Mouse (Mus musculus): ENCODE data around the gene Clpx. TPM values are rescaled to one million over a fixed set of nuclear protein-coding genes. Genes with fewer than 3 reads are reported as not detected.

Clpx gene
- total and polyA plus RNA-seq, 2 experiments from 2014 or later, result 20.6 to 40.1 TPM

DNA sequence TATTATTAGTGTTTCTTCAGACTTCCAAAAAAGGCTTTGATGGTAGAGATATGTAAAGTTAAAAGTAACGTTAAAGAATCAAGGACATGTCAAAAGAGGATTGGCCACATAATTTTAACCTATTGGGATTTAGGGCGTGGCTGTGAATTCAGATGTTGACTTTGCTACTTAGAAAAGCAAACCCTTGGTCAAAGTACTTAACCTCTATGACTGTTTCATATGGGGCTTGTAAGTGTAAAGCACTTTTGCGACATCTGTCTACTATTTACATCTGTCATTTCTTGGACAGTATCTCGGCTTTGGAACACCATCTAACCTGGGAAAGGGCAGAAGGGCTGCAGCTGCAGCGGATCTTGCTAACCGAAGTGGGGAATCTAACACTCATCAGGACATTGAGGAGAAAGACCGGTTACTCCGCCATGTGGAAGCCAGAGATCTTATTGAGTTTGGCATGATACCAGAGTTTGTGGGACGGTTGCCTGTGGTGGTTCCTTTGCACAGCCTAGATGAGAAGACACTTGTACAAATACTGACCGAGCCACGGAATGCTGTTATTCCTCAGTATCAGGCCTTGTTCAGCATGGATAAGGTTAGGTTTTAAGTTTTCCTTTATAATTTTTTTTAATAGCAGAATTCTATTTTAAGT, 28.3 kb downstream of the Clpx start:
- peaks cover 42% of the 10 kb centered on the region for H3K36me3 ChIP-seq (ENCODE audit: insufficient read depth, low read length)

DNA sequence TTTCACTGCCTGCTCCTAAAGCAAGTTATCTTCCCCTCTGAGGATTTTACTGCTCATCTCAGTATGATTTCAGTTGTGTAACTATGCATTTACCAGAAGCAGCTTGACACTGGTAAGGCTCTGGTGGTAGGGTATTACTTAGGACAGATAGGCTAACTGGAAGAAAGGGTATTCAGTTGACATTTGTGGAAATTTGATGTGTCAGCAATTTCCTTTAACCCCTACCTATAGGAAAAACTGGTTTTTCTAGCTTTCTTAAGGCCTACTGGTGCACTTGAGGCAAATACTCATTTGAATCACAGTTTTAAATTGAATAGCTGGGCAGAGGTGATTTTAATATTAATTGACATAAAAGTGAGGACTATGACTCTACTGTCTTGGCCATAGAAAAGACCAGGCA, 31.9 kb downstream of the Clpx start:
- Histone ChIP-seq H3K4me1 (ENCODE audit: insufficient read depth, low read length) (no peaks in the 10 kb centered on the region), H3K27ac (ENCODE audit: low read depth, low read length) (no peak overlapping the region), H3K4me2 (ENCODE audit: low read depth, low read length, poor library complexity, severe bottlenecking) (no peak overlapping the region), H3K9me3 (ENCODE audit: low read length) (no peaks in the 10 kb centered on the region), H3K4me3 (ENCODE audit: low read depth, low read length) (no peak overlapping the region), H3K36me3 (ENCODE audit: insufficient read depth, low read length) (peaks cover 40% of the 10 kb centered on the region), H3K9ac (replicated peaks; ENCODE audit: low read length, poor library complexity, severe bottlenecking) (no peak overlapping the region), H3K27me3 (ENCODE audit: insufficient read depth, low read length) (no peaks in the 10 kb centered on the region)
- ATAC-seq (ENCODE audit: low FRiP score) (no peak), DNase-seq (ENCODE audit: low spot score) (no peak)
- no peak for TF ChIP-seq CTCF (IDR thresholded peaks at IDR 0.05)

More for the DNA sequence above, 28.3 kb downstream of the Clpx start:
- H3K27me3 ChIP-seq (ENCODE audit: insufficient read depth, low read length), result no peaks in the 10 kb centered on the region
- 91% methylated on average over 11 of the region's 11 CpGs for WGBS
- H3K9ac ChIP-seq (replicated peaks; ENCODE audit: low read length, poor library complexity, severe bottlenecking), result no peak overlapping the region
- no peak overlapping the region for H3K4me2 ChIP-seq (ENCODE audit: low read depth, low read length, poor library complexity, severe bottlenecking)
- no peaks in the 10 kb centered on the region for H3K4me1 ChIP-seq (ENCODE audit: insufficient read depth, low read length)
- H3K4me3 ChIP-seq (ENCODE audit: low read depth, low read length), result no peak overlapping the region
- no peak overlapping the region for H3K27ac ChIP-seq (ENCODE audit: low read depth, low read length)
- no peak for DNase-seq (ENCODE audit: low spot score)
- ATAC-seq (ENCODE audit: low FRiP score), result no peak
- no peak for TF ChIP-seq CTCF (IDR thresholded peaks at IDR 0.05)
- no peaks in the 10 kb centered on the region for H3K9me3 ChIP-seq (ENCODE audit: low read length)

DNA sequence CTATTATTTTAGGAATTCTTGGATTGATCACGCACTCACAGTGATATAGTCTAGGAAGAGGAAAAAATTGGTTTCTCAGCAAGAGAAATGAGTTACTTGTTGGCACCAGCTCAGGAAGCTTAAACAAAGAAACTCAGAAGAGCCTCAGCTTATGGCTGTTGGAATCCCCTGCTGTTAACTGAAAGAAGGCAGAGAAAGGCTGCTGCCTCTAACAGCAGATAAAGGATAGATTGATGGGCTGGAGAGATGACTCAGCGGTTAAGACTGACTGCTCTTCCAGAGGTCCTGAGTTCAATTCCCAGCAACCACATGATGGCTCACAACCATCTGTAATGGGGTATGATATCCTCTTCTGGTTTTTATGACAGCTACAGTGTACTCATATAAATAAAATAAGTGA, 33.3 kb downstream of the Clpx start:
- WGBS, result 95% methylated on average over 2 of the region's 2 CpGs
- H3K4me2 ChIP-seq (ENCODE audit: low read depth, low read length, poor library complexity, severe bottlenecking), result no peak overlapping the region
- DNase-seq (ENCODE audit: low spot score) (no peak), ATAC-seq (ENCODE audit: low FRiP score) (no peak)
- H3K36me3 ChIP-seq (ENCODE audit: insufficient read depth, low read length), result peaks cover 36% of the 10 kb centered on the region
- no peaks in the 10 kb centered on the region for H3K4me1 ChIP-seq (ENCODE audit: insufficient read depth, low read length)
- no peak for TF ChIP-seq CTCF (IDR thresholded peaks at IDR 0.05)
- no peaks in the 10 kb centered on the region for H3K9me3 ChIP-seq (ENCODE audit: low read length)
- H3K27ac ChIP-seq (ENCODE audit: low read depth, low read length), result no peak overlapping the region
- no peak overlapping the region for H3K9ac ChIP-seq (replicated peaks; ENCODE audit: low read length, poor library complexity, severe bottlenecking)
- no peaks in the 10 kb centered on the region for H3K27me3 ChIP-seq (ENCODE audit: insufficient read depth, low read length)
- H3K4me3 ChIP-seq (ENCODE audit: low read depth, low read length), result no peak overlapping the region

DNA sequence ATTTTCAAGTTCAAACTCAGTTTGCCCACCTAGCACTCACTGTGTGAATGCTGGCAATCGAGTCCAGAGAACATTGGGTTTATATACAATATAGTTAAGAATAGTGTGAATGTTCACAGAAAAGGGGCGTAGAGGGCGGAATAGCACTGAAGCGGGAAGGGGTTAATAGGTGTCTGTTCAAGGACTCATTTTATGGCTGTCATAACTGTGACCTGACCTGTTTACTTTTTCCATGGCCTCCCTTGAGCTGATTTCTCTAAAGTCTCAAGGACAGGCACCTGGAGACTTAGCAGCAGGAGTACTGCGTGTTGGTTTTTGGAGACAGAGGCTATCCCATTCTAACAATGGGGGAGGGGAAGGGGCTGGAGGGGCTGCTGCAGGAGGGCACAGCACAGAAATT, 39.9 kb downstream of the Clpx start:
- peaks cover 7% of the 10 kb centered on the region; the same call in 1 of the 2 replicates for H3K36me3 ChIP-seq (ENCODE audit: insufficient read depth, low read length)
- ATAC-seq (ENCODE audit: low FRiP score), result no peak
- H3K27me3 ChIP-seq (ENCODE audit: insufficient read depth, low read length), result no peaks in the 10 kb centered on the region
- 92% methylated on average over 5 of the region's 5 CpGs for WGBS
- H3K4me2 ChIP-seq (ENCODE audit: low read depth, low read length, poor library complexity, severe bottlenecking), result no peak overlapping the region
- H3K9me3 ChIP-seq (ENCODE audit: low read length), result no peaks in the 10 kb centered on the region
- H3K27ac ChIP-seq (ENCODE audit: low read depth, low read length), result no peak overlapping the region
- no peak overlapping the region for H3K9ac ChIP-seq (replicated peaks; ENCODE audit: low read length, poor library complexity, severe bottlenecking)
- H3K4me3 ChIP-seq (ENCODE audit: low read depth, low read length), result no peak overlapping the region
- no peaks in the 10 kb centered on the region for H3K4me1 ChIP-seq (ENCODE audit: insufficient read depth, low read length)
- DNase-seq (ENCODE audit: low spot score), result no peak
- TF ChIP-seq CTCF (IDR thresholded peaks at IDR 0.05), result no peak

DNA sequence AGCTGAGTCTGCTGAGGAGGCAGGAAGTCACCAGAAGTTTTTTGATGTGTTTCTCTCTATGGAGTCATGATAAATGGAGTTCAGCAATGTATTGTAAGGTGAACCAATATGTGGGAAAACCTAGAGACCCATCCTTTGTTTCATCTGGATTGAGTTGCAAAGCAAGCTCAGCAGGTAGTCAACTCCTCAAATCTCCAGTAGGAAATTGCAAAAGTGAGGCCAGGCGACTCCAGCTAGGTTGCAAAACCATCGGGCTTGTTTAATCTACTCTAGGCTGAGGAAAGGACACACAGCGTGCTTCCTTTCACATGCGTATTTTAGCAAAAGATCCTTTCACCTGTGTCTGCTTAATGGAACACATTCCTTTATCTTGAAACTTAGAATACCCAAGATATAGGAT, 45.1 kb downstream of the Clpx start:
- TF ChIP-seq CTCF (IDR thresholded peaks at IDR 0.05), result no peak
- ATAC-seq (ENCODE audit: low FRiP score) (no peak), DNase-seq (ENCODE audit: low spot score) (no peak)
- Histone ChIP-seq H3K4me3 (ENCODE audit: low read depth, low read length) (no peak overlapping the region), H3K9me3 (ENCODE audit: low read length) (no peaks in the 10 kb centered on the region), H3K9ac (replicated peaks; ENCODE audit: low read length, poor library complexity, severe bottlenecking) (no peak overlapping the region), H3K36me3 (ENCODE audit: insufficient read depth, low read length) (no peaks in the 10 kb centered on the region), H3K4me2 (ENCODE audit: low read depth, low read length, poor library complexity, severe bottlenecking) (no peak overlapping the region), H3K27ac (ENCODE audit: low read depth, low read length) (no peak overlapping the region), H3K4me1 (ENCODE audit: insufficient read depth, low read length) (no peaks in the 10 kb centered on the region), H3K27me3 (ENCODE audit: insufficient read depth, low read length) (0 out of 2 replicates have a peak, but pooled peaks cover 5% of the 10 kb centered on the region)
- WGBS, result 89% methylated on average over 4 of the region's 4 CpGs

DNA sequence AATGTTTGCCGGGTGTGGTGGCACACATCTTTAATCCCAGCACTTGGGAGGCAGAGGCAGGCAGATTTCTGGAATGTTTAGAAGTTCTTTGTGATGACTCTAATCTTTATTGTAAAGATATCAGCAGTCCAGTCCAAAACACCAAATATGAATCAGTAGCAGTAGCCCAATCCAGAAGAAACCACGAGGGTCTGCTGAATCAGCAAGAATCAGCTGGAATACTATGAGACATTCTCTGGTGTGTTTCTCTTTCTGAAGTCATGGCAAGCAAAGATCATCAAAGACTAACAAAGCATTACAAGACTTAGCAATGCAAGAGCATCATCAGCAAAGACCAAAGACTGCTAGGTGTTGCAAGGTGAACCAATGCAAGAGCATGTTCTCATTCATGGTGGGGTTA, 46.4 kb downstream of the Clpx start:
- Histone ChIP-seq H3K4me3 (ENCODE audit: low read depth, low read length) (no peak overlapping the region), H3K27ac (ENCODE audit: low read depth, low read length) (no peak overlapping the region), H3K4me2 (ENCODE audit: low read depth, low read length, poor library complexity, severe bottlenecking) (no peak overlapping the region), H3K9me3 (ENCODE audit: low read length) (no peaks in the 10 kb centered on the region), H3K36me3 (ENCODE audit: insufficient read depth, low read length) (no peaks in the 10 kb centered on the region), H3K4me1 (ENCODE audit: insufficient read depth, low read length) (no peaks in the 10 kb centered on the region), H3K27me3 (ENCODE audit: insufficient read depth, low read length) (0 out of 2 replicates have a peak, but pooled peaks cover 5% of the 10 kb centered on the region), H3K9ac (replicated peaks; ENCODE audit: low read length, poor library complexity, severe bottlenecking) (no peak overlapping the region)
- WGBS, result 90% methylated on average over 2 of the region's 2 CpGs
- ATAC-seq (ENCODE audit: low FRiP score), result no peak
- DNase-seq (ENCODE audit: low spot score), result no peak
- TF ChIP-seq CTCF (IDR thresholded peaks at IDR 0.05), result no peak
